Mouse (Mus musculus) CD8-positive naive resting alpha-beta T cell, adult 2 months (primary cell): ENCODE results near the gene Vezf1.

Source experiments
- DNase-seq, 2 experiments: peaks; one replicate each; pipeline ENCODE4 v3.0.0; 2022; ENCODE audit warnings: low read depth in 2 of 2, low spot score in 2 of 2

Vezf1 gene

GRCm38 (mm10) chr11:88098021-88098729, 30.1 kb downstream of the Vezf1 start, which contains the start of gene Cuedc1:
TSS of gene Cuedc1 (plus strand) at chr11:88098058.
- DNase-seq = no peak

GRCm38 (mm10) chr11:88098787-88099598, 30.9 kb downstream of the Vezf1 start:
- DNase-seq = peak; percentile 69 to 77

GRCm38 (mm10) chr11:88099599-88100023, 31.5 kb downstream of the Vezf1 start:
- DNase-seq = no peak

GRCm38 (mm10) chr11:88100170-88100569, 32.1 kb downstream of the Vezf1 start:
- no peak for DNase-seq

- no peak for DNase-seq
Measured at GRCm38 (mm10) chr11:88103214-88103941, 35.3 kb downstream of the Vezf1 start.

GRCm38 (mm10) chr11:88105494-88106291, 37.6 kb downstream of the Vezf1 start:
- no peak for DNase-seq

GRCm38 (mm10) chr11:88106292-88106554, 38.1 kb downstream of the Vezf1 start:
- DNase-seq = no peak

- DNase-seq = peak in 1 of 2 experiments; percentile 16
Measured at GRCm38 (mm10) chr11:88107365-88107764, 39.3 kb downstream of the Vezf1 start.

- no peak for DNase-seq
Measured at GRCm38 (mm10) chr11:88110031-88110594, 42.0 kb downstream of the Vezf1 start.

GRCm38 (mm10) chr11:88112078-88112477, 44.0 kb downstream of the Vezf1 start:
- DNase-seq = no peak

GRCm38 (mm10) chr11:88112677-88113333, 44.7 kb downstream of the Vezf1 start:
- DNase-seq = no peak

GRCm38 (mm10) chr11:88113543-88114271, 45.6 kb downstream of the Vezf1 start:
- no peak for DNase-seq

GRCm38 (mm10) chr11:88114871-88115301, 46.8 kb downstream of the Vezf1 start:
- no peak for DNase-seq

- no peak for DNase-seq
Measured at GRCm38 (mm10) chr11:88116568-88116967, 48.5 kb downstream of the Vezf1 start.

GRCm38 (mm10) chr11:88117356-88118090, 49.4 kb downstream of the Vezf1 start:
- DNase-seq = no peak

GRCm38 (mm10) chr11:88118091-88118440, 50.0 kb downstream of the Vezf1 start:
- no peak for DNase-seq

- no peak for DNase-seq
Measured at GRCm38 (mm10) chr11:88118817-88119642, 51.0 kb downstream of the Vezf1 start.

GRCm38 (mm10) chr11:88122545-88122944, 54.5 kb downstream of the Vezf1 start:
- DNase-seq = no peak
